In the genomic region with DNA sequence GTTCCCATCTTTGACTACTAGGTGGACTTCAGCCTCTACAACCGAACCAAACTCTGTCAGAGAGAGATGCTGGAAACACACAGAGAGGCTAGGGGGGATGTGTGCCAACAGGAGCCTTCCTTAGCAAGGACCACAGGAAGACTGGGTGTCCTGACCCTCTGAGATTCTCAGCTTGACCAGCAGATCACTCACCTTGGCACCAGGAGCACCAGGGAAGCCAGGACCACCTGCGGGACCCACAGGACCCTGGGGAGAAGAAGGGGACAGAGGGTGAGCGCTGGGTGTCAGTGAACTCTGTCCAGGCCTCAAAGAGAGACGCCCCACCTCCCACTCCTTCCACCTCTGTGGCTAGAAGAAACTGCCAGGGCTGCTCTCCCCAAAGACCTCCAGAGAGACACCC, we compare ENCODE assay signal across 16 mouse cellular contexts. TPM values are rescaled to one million over a fixed set of nuclear protein-coding genes. Genes with fewer than 3 reads are reported as not detected.
DNase-seq lines count a peak whose midpoint lies in the region; ATAC-seq lines count a peak whose summit lies in the region.
"Had no signal": no experiment of that assay in that cellular context is flagged by ENCODE, and none has a peak within 500 bp of the region (broad histone marks: within the 10 kb centered on the region; RNA-seq: fewer than 3 reads in every experiment).

No protein-coding gene starts in this region.

- WGBS in hindbrain, embryonic 10.5 days = 7% methylated on average over 4 of the region's 4 CpGs
- 0% methylated on average over 4 of the region's 4 CpGs for WGBS in hindbrain, embryonic 16.5 days
- 8% methylated on average over 4 of the region's 4 CpGs for WGBS in embryonic facial prominence, embryonic 13.5 days
- WGBS in limb, embryonic 10.5 days = 18% methylated on average over 4 of the region's 4 CpGs
- WGBS in midbrain, embryonic 16.5 days = 9% methylated on average over 4 of the region's 4 CpGs

- DNase-seq in hindbrain, embryonic 10.5 days (ENCODE audit: low spot score) = peak; percentile 29
- DNase-seq in limb, embryonic 10.5 days (ENCODE audit: low spot score) = no peak
- DNase-seq in thymus, adult 18-20 months = no peak
- DNase-seq in lung, postnatal 4 days = no peak
- no peak for DNase-seq in kidney, postnatal 14 days
- DNase-seq: adrenal gland, postnatal 10 days; cerebellum, postnatal 36 days; heart, adult 11 months; lung, adult 2 months; thymus, postnatal 25 days had no signal

- peak overlapping the region; percentile 41 for H3K4me3 ChIP-seq in hindbrain, embryonic 10.5 days
- H3K4me3 ChIP-seq in hindbrain, embryonic 16.5 days (ENCODE audit: low read length) = no peak overlapping the region
- H3K4me3 ChIP-seq in embryonic facial prominence, embryonic 13.5 days = no peak overlapping the region; the same call in 1 of the 2 replicates
- H3K4me3 ChIP-seq in limb, embryonic 10.5 days = peak overlapping the region; percentile 40
- H3K4me3 ChIP-seq in midbrain, embryonic 16.5 days (ENCODE audit: low read depth, low read length) = no peak overlapping the region
- H3K4me3 ChIP-seq: hindbrain, embryonic 15.5 days; layer of hippocampus, adult 2 months; megakaryocyte, embryonic 14.5 days had no signal

- H3K27ac ChIP-seq in hindbrain, embryonic 10.5 days = peak overlapping the region; percentile 97
- no peak overlapping the region for H3K27ac ChIP-seq in hindbrain, embryonic 16.5 days (ENCODE audit: low read depth, low read length)
- H3K27ac ChIP-seq in embryonic facial prominence, embryonic 13.5 days = peak overlapping the region; percentile 93
- peak overlapping the region; percentile 95 for H3K27ac ChIP-seq in limb, embryonic 10.5 days
- peak overlapping the region; percentile 59 for H3K27ac ChIP-seq in midbrain, embryonic 16.5 days (ENCODE audit: low read length)
- H3K27ac ChIP-seq: hindbrain, embryonic 15.5 days; layer of hippocampus, adult 2 months had no signal

- no peaks in the 10 kb centered on the region for H3K27me3 ChIP-seq in hindbrain, embryonic 10.5 days (ENCODE audit: insufficient read depth, poor library complexity, severe bottlenecking)
- no peaks in the 10 kb centered on the region for H3K27me3 ChIP-seq in hindbrain, embryonic 16.5 days (replicated peaks; ENCODE audit: control insufficient read depth, insufficient read depth, low read length)
- H3K27me3 ChIP-seq in embryonic facial prominence, embryonic 13.5 days = no peaks in the 10 kb centered on the region
- H3K27me3 ChIP-seq in limb, embryonic 10.5 days (ENCODE audit: low read depth, poor library complexity, severe bottlenecking) = no peaks in the 10 kb centered on the region
- H3K27me3 ChIP-seq in midbrain, embryonic 16.5 days (ENCODE audit: control insufficient read depth, insufficient read depth, low read depth, low read length) = no peaks in the 10 kb centered on the region
- H3K27me3 ChIP-seq: hindbrain, embryonic 15.5 days had no signal

- peaks cover 70% of the 10 kb centered on the region for H3K4me1 ChIP-seq in hindbrain, embryonic 10.5 days (replicated peaks)
- peaks cover 42% of the 10 kb centered on the region for H3K4me1 ChIP-seq in hindbrain, embryonic 16.5 days (ENCODE audit: control insufficient read depth, insufficient read depth, low read depth, low read length)
- peaks cover 45% of the 10 kb centered on the region for H3K4me1 ChIP-seq in embryonic facial prominence, embryonic 13.5 days
- H3K4me1 ChIP-seq in limb, embryonic 10.5 days = peaks cover 61% of the 10 kb centered on the region
- peaks cover 40% of the 10 kb centered on the region for H3K4me1 ChIP-seq in midbrain, embryonic 16.5 days (ENCODE audit: control insufficient read depth, insufficient read depth, low read length)
- H3K4me1 ChIP-seq: megakaryocyte, embryonic 14.5 days had no signal

- no peak overlapping the region for H3K4me2 ChIP-seq in hindbrain, embryonic 16.5 days (ENCODE audit: low read length)
- peak overlapping the region; percentile 4; the same call in 1 of the 2 replicates for H3K4me2 ChIP-seq in embryonic facial prominence, embryonic 13.5 days
- H3K4me2 ChIP-seq in midbrain, embryonic 16.5 days (ENCODE audit: low read length) = peak overlapping the region; percentile 38; the same call in 1 of the 2 replicates

- H3K36me3 ChIP-seq in hindbrain, embryonic 10.5 days = peaks cover 83% of the 10 kb centered on the region
- H3K36me3 ChIP-seq in hindbrain, embryonic 16.5 days (ENCODE audit: control insufficient read depth, insufficient read depth, low read length) = 0 out of 2 replicates have a peak, but pooled peaks cover 2% of the 10 kb centered on the region
- H3K36me3 ChIP-seq in embryonic facial prominence, embryonic 13.5 days = peaks cover 62% of the 10 kb centered on the region
- peaks cover 90% of the 10 kb centered on the region for H3K36me3 ChIP-seq in limb, embryonic 10.5 days
- no peaks in the 10 kb centered on the region for H3K36me3 ChIP-seq in midbrain, embryonic 16.5 days (ENCODE audit: control insufficient read depth, insufficient read depth, low read length)
- H3K36me3 ChIP-seq: hindbrain, embryonic 15.5 days had no signal

- no peak overlapping the region; the same call in 1 of the 2 replicates for H3K9ac ChIP-seq in hindbrain, embryonic 16.5 days (ENCODE audit: low read depth, low read length)
- H3K9ac ChIP-seq in embryonic facial prominence, embryonic 13.5 days = peak overlapping the region; percentile 46; the same call in 1 of the 2 replicates
- H3K9ac ChIP-seq in midbrain, embryonic 16.5 days (ENCODE audit: low read depth, low read length) = no peak overlapping the region

- no peak for ATAC-seq in hindbrain, embryonic 16.5 days
- ATAC-seq in embryonic facial prominence, embryonic 13.5 days (ENCODE audit: insufficient number of reproducible peaks, insufficient read depth, low FRiP score, low TSS enrichment, low read depth) = no peak
- no peak for ATAC-seq in midbrain, embryonic 16.5 days

- no peaks in the 10 kb centered on the region for H3K9me3 ChIP-seq in hindbrain, embryonic 10.5 days
- H3K9me3 ChIP-seq in hindbrain, embryonic 16.5 days (ENCODE audit: control insufficient read depth, low read length) = peaks cover under 1% of the 10 kb centered on the region
- H3K9me3 ChIP-seq in embryonic facial prominence, embryonic 13.5 days = no peaks in the 10 kb centered on the region
- H3K9me3 ChIP-seq in limb, embryonic 10.5 days (replicated peaks) = no peaks in the 10 kb centered on the region
- H3K9me3 ChIP-seq in midbrain, embryonic 16.5 days (replicated peaks; ENCODE audit: control insufficient read depth, low read length, poor library complexity, severe bottlenecking) = no peaks in the 10 kb centered on the region; the same call in 1 of the 2 replicates
- H3K9me3 ChIP-seq: hindbrain, embryonic 15.5 days; megakaryocyte, embryonic 14.5 days had no signal

RNA-seq across cellular contexts. Expression of a gene that starts 13.8 kb away (rescaled TPM):
- 196 and 224 TPM in 2 replicates for polyA plus RNA-seq in hindbrain, embryonic 10.5 days (2016; fragmentation: Nextera tagmentation; extraction: Ambion mirVana)
- 11.9 and 43.4 TPM in 2 replicates for polyA plus RNA-seq in hindbrain, embryonic 16.5 days (2015; fragmentation: Nextera tagmentation; extraction: Ambion mirVana)
- polyA plus RNA-seq in embryonic facial prominence, embryonic 13.5 days (2015; fragmentation: Nextera tagmentation; extraction: Ambion mirVana) = 306 and 385 TPM in 2 replicates
- polyA plus RNA-seq in limb, embryonic 10.5 days (2016; fragmentation: Nextera tagmentation; extraction: Ambion mirVana) = 72.8 and 186 TPM in 2 replicates
- 22.6 and 34.8 TPM in 2 replicates for polyA plus RNA-seq in midbrain, embryonic 16.5 days (2015; fragmentation: Nextera tagmentation; extraction: Ambion mirVana)

RNA-seq across cellular contexts. Expression of a gene that starts 26.7 kb away (rescaled TPM):
- 58.9 and 64.5 TPM in 2 replicates for polyA plus RNA-seq in hindbrain, embryonic 10.5 days (2016; fragmentation: Nextera tagmentation; extraction: Ambion mirVana)
- 58.3 and 60.6 TPM in 2 replicates for polyA plus RNA-seq in hindbrain, embryonic 16.5 days (2015; fragmentation: Nextera tagmentation; extraction: Ambion mirVana)
- 37.8 and 38.7 TPM in 2 replicates for polyA plus RNA-seq in embryonic facial prominence, embryonic 13.5 days (2015; fragmentation: Nextera tagmentation; extraction: Ambion mirVana)
- 29.8 and 34.9 TPM in 2 replicates for polyA plus RNA-seq in limb, embryonic 10.5 days (2016; fragmentation: Nextera tagmentation; extraction: Ambion mirVana)
- polyA plus RNA-seq in midbrain, embryonic 16.5 days (2015; fragmentation: Nextera tagmentation; extraction: Ambion mirVana) = 52.5 and 57.2 TPM in 2 replicates

Comparison
In these comparisons a context has a peak if more than half of its experiments do, and no peak if none do; other contexts are left out.
1. H3K4me3 ChIP-seq: peak in hindbrain, embryonic 10.5 days (single experiment) and limb, embryonic 10.5 days (single experiment); none in hindbrain, embryonic 16.5 days (single experiment), embryonic facial prominence, embryonic 13.5 days (single experiment) and midbrain, embryonic 16.5 days (single experiment).